Mouse (Mus musculus) cerebellum, adult 8-10 months (tissue): ENCODE measurements around the gene Carmil2.

ENCODE experiments used
- DNase-seq: peaks from one replicate; pipeline ENCODE4 v3.0.0; 2022

The Carmil2 gene

GRCm38 (mm10) chr8:105727397-105728124 is 41.5 kb downstream of the Carmil2 start:
- no peak for DNase-seq

- DNase-seq = no peak
Observed at GRCm38 (mm10) chr8:105732186-105732585, 46.1 kb downstream of the Carmil2 start.

- DNase-seq = no peak
Observed at GRCm38 (mm10) chr8:105739216-105739615, 53.1 kb downstream of the Carmil2 start.

- no peak for DNase-seq
Observed at GRCm38 (mm10) chr8:105743301-105743700, 57.2 kb downstream of the Carmil2 start.
